Mouse (Mus musculus): ENCODE data around the gene Atrnl1. TPM values are rescaled to one million over a fixed set of nuclear protein-coding genes. Genes with fewer than 3 reads are reported as not detected.
A peak's percentile ranks its signal among the peaks of the same experiment; 100 is the strongest.
"Not testable (repeated sequence)": the region's sequence is repeated elsewhere in the genome, so short reads cannot be mapped to it uniquely, and the experiment has no call there.

The Atrnl1 gene
- polyA plus RNA-seq, 1 experiment from 2014 or later, result 27.9 TPM

DNA sequence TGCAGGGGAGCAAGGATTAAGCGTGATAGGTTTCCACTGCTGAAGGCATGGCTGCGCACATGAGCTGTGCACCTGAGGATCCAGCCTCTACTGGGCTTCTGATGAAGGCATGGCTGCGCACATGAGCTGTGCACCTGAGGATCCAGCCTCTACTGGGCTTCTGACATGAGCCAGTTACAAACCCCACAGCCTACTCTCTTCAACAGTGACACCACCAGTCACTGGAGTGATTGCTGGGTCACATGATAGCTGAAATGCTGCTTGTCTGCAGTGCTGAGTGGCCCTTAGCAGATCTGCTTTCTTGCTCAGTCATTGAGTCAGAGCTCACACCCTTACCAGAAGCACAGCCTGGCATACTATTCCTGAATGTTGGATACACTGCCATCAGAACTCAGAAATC is 68.6 kb downstream of the Atrnl1 start:
- in situ Hi-C loops (cut with MboI; ENCODE audit: low pct_unique_long_range_greater_than_20kb), result no loop called here
- POLR2A ChIA-PET, result no interaction called here
- CTCF ChIA-PET, result interaction anchor here (1.0 to 1.1 kb wide), 2 partner anchors 11 to 16 kb away, joined by 3 read pairs; no protein-coding TSS in a partner anchor
- no peak for ATAC-seq
- H3K27me3 ChIP-seq, result no peaks in the 10 kb centered on the region
- TF ChIP-seq CTCF (IDR thresholded peaks at IDR 0.05), result no peak
- DNase-seq (ENCODE audit: low read depth, low spot score), result no peak

DNA sequence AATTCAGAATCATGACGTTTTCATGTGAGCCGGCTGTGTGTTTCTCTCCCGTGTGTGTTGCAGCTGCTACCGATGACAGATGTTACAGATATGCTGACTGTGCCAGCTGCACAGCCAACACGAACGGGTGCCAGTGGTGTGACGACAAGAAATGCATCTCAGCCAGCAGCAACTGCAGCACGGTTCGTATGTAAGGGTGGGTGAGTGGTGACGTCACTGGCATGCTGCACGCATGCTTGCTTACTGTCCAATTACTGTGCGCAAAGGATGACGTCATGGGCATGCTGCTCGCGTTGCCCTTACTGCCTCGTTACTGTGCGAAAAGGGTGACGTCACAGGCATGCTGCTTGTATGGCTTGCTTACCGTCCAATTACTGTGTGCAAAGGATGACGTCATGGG is 75.8 kb downstream of the Atrnl1 start:
- TF ChIP-seq CTCF (IDR thresholded peaks at IDR 0.05), result no peak
- DNase-seq (ENCODE audit: low read depth, low spot score) (no peak), ATAC-seq (no peak)
- no peaks in the 10 kb centered on the region for H3K27me3 ChIP-seq
- in situ Hi-C loops (cut with MboI; ENCODE audit: low pct_unique_long_range_greater_than_20kb), result no loop called here
- CTCF ChIA-PET, result no interaction called here
- POLR2A ChIA-PET, result no interaction called here

DNA sequence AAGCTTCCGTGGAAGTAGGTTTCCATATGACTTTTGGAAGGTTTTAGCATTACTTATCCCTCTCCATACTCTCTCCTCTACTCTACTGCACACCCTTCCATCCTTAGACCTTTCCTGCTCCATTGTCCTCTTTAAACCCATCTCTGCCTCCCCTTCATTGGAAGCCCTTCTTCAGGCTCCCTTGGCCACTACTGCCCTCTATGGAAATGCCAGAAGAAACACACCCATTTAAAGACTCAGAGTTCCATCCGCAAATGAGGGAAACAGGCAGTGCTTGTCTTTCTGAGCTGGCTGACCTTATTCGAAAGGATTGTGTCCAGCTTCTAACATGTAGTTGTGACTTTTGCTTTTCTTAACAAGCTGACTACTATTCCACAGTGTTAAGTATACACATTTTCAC is 81.7 kb downstream of the Atrnl1 start:
- ATAC-seq (no peak), DNase-seq (ENCODE audit: low read depth, low spot score) (no peak)
- in situ Hi-C loops (cut with MboI; ENCODE audit: low pct_unique_long_range_greater_than_20kb), result no loop called here
- POLR2A ChIA-PET, result no interaction called here
- H3K27me3 ChIP-seq, result no peaks in the 10 kb centered on the region
- CTCF ChIA-PET, result interaction anchor here (1.3 kb wide), 1 partner anchor 14 kb away, joined by 3 read pairs; no protein-coding TSS in a partner anchor
- TF ChIP-seq CTCF (IDR thresholded peaks at IDR 0.05), result peak; percentile 66

DNA sequence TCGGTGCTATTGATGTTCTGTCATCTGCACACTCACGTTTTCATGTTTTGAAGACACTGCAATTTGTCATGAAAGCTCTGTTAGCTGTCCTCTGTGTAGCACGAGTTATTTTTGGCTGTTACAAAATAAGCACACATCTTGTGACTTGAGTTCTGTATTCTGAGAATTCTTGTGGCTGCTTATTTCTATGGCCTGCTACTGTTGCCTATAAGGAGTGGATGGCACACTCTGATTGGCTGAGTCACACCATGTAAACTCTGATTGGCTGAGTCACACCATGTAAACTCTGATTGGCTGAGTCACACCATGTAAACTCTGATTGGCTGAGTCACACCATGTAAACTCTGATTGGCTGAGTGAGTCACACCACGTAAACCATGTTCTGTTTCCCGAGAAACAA is 85.9 kb downstream of the Atrnl1 start:
- CTCF ChIA-PET; DNase-seq (ENCODE audit: low read depth, low spot score); ATAC-seq; POLR2A ChIA-PET; H3K27me3 ChIP-seq; in situ Hi-C loops (cut with MboI; ENCODE audit: low pct_unique_long_range_greater_than_20kb): not testable (repeated sequence)

DNA sequence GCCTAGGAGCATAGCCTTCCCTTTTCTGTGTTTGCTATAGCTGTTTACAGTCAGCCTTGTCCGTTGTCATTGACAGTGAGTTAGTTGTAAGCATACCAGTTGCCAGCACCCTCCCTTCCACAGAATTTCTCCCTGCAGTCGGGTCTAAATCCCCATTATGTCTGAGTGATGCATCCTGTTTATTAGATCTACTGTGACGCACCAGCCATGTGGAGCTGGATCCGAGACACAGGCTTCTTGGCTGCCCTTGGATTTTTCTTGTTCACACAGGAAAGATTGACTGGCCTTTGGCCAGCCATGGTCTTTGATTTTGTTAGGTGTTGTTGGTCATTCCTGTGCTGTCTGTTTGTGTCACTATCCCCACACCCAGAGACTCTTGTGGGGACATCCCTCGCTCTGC is 102.3 kb downstream of the Atrnl1 start:
- H3K27me3 ChIP-seq, result no peaks in the 10 kb centered on the region
- CTCF ChIA-PET, result interaction anchor here (1.1 kb wide), 1 partner anchor 12 kb away, joined by 3 read pairs; no protein-coding TSS in a partner anchor
- DNase-seq (ENCODE audit: low read depth, low spot score), result no peak
- POLR2A ChIA-PET, result no interaction called here
- in situ Hi-C loops (cut with MboI; ENCODE audit: low pct_unique_long_range_greater_than_20kb), result no loop called here
- no peak for TF ChIP-seq CTCF (IDR thresholded peaks at IDR 0.05)
- ATAC-seq, result no peak

DNA sequence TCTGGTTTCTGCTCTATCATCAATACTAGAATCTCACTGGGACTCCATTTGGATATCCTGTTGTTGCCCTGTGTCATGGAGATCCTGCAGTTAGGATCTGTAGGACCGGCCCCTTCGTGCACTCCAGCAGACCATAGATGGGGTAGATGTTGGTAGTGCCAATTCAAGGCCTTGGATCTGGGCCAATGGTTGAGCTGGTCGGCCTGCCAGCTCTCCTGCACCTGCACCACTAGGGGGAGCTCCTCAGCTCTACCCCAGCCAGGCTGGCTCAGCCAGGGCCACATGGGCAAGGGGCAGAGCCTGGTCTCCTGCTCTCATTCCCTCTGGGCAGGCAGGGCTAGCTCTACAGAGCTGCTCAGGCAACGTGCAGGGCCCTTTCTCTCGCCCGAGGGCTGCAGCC is 114.1 kb downstream of the Atrnl1 start:
- DNase-seq (ENCODE audit: low read depth, low spot score) (no peak), ATAC-seq (no peak)
- ChIA-PET CTCF (interaction anchor here (0.7 to 1.1 kb wide), 3 partner anchors 9 to 17 kb away, joined by 3 read pairs; no protein-coding TSS in a partner anchor), POLR2A (no interaction called here)
- no peaks in the 10 kb centered on the region for H3K27me3 ChIP-seq
- peak; percentile 81 for TF ChIP-seq CTCF (IDR thresholded peaks at IDR 0.05)
- in situ Hi-C loops (cut with MboI; ENCODE audit: low pct_unique_long_range_greater_than_20kb), result no loop called here

DNA sequence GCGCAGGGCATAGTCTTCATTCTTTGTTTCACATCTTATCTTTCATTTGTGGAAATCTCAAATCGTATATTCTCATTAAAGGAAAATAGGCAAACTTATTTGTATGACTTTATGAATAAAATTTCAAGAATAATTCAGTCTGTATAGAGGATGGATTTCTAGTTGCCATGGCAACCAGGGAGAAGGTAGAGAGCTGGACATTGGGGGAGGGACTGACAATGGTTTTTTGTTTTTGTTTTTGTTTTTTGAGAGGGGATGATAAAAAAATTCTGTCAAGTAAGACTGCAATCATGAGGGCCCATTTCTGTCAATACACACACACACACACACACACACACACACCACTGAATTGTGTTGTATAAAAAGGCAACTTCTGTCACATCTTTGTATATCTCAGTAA is 114.5 kb downstream of the Atrnl1 start:
- CTCF ChIA-PET, result interaction anchor here (0.7 kb wide), 2 partner anchors 12 to 17 kb away, joined by 3 read pairs; no protein-coding TSS in a partner anchor
- POLR2A ChIA-PET, result no interaction called here
- DNase-seq (ENCODE audit: low read depth, low spot score), result no peak
- no peaks in the 10 kb centered on the region for H3K27me3 ChIP-seq
- ATAC-seq, result no peak
- TF ChIP-seq CTCF (IDR thresholded peaks at IDR 0.05), result no peak
- in situ Hi-C loops (cut with MboI; ENCODE audit: low pct_unique_long_range_greater_than_20kb), result no loop called here

DNA sequence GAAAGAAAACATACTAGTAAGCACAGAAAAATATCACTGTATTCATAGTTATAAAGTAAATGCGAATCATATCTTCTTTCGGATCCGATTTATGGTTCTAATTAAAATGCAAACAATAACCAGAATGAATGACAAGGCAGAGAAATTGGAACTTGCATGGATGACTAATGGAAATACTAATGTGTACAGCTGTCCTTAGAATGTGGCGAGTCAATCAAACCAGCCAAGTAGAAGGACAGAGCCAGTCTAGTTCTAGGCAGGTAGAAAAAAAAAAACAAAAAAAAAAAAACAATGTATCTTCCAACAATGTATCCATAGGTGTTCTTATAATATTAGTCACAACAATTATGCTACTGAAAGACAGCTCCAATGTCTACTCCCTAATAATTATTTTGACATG is 116.2 kb downstream of the Atrnl1 start:
- CTCF ChIA-PET, result no interaction called here
- in situ Hi-C loops (cut with MboI; ENCODE audit: low pct_unique_long_range_greater_than_20kb), result no loop called here
- DNase-seq (ENCODE audit: low read depth, low spot score) (no peak), ATAC-seq (no peak)
- no peaks in the 10 kb centered on the region for H3K27me3 ChIP-seq
- no peak for TF ChIP-seq CTCF (IDR thresholded peaks at IDR 0.05)
- POLR2A ChIA-PET, result interaction anchor here (1.1 kb wide), 1 partner anchor 84 kb away, joined by 3 read pairs; no protein-coding TSS in a partner anchor

DNA sequence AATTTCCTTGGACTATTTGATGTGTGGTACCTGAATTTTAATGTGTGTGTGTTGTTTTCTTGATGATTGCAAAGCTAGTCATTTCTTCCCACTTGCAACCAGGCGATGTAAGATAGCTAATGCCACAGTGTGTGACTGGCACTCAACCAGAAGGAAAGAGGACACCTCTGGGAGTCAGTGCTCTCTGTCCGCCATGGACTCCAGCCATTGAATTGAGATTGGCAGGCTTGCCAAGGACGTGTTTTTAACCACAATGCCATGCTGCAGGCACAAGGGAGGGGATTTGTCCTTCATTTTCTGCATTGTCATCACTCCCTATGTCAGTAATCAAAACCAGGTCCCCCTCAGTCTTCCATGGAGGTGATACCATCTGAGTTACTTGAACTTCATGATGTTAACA is 126.6 kb downstream of the Atrnl1 start:
- in situ Hi-C loops (cut with MboI; ENCODE audit: low pct_unique_long_range_greater_than_20kb), result no loop called here
- no peak for TF ChIP-seq CTCF (IDR thresholded peaks at IDR 0.05)
- CTCF ChIA-PET, result no interaction called here
- no peak for DNase-seq (ENCODE audit: low read depth, low spot score)
- no peaks in the 10 kb centered on the region for H3K27me3 ChIP-seq
- no peak for ATAC-seq
- POLR2A ChIA-PET, result no interaction called here

DNA sequence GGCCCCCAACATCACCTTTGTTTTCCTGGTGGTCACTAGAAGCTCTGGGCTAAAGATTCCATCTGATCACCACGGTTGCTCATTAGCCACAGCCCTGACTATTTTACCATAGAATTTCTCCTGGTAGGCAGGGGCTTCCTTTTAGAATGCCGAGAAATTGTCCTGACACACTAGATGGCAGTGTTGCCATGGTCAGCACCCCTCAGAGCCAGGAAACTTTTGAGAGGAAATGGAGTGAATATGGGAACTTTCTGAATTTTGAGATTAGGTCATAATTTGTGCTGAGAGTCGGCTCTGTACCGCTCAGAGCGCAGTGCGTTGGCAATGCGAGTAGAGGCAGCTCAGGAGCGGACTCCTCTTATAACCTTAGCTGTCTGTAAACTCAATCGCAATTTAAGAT is 134.7 kb downstream of the Atrnl1 start:
- POLR2A ChIA-PET, result no interaction called here
- CTCF ChIA-PET, result interaction anchor here (0.7 to 1.4 kb wide), 4 partner anchors 14 to 88 kb away, joined by 3 to 7 read pairs (median 3); no protein-coding TSS in a partner anchor
- in situ Hi-C loops (cut with MboI; ENCODE audit: low pct_unique_long_range_greater_than_20kb), result loop anchor here (5.0 to 10.0 kb wide), 2 partner anchors 722 to 879 kb away; no protein-coding TSS in a partner anchor
- TF ChIP-seq CTCF (IDR thresholded peaks at IDR 0.05), result peak; percentile 79
- ATAC-seq (no peak), DNase-seq (ENCODE audit: low read depth, low spot score) (no peak)
- no peaks in the 10 kb centered on the region for H3K27me3 ChIP-seq

DNA sequence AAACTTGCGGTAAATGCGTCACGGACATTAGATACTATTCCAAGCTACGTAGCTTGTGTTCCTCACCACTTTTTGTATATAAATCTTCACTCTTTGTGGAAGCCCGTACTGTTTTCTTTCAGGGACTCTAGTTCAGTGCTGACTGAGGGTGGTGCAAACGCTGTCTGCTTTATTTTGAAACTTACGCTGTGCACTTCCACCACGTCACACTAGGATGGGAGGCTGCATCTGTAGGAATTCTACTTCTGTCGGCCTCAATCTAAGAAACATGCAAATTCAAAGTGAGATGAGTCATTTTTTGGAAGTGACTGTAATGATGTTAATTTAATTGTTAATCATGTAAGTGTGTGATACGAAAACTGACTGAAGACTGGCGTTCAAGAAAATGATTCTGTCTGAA is 135.7 kb downstream of the Atrnl1 start:
- DNase-seq (ENCODE audit: low read depth, low spot score) (no peak), ATAC-seq (no peak)
- CTCF ChIA-PET, result interaction anchor here (1.2 kb wide), 1 partner anchor 87 kb away, joined by 3 read pairs; no protein-coding TSS in a partner anchor
- in situ Hi-C loops (cut with MboI; ENCODE audit: low pct_unique_long_range_greater_than_20kb), result loop anchor here (5.0 to 10.0 kb wide), 2 partner anchors 721 to 878 kb away; no protein-coding TSS in a partner anchor
- no peak for TF ChIP-seq CTCF (IDR thresholded peaks at IDR 0.05)
- H3K27me3 ChIP-seq, result no peaks in the 10 kb centered on the region
- POLR2A ChIA-PET, result no interaction called here

DNA sequence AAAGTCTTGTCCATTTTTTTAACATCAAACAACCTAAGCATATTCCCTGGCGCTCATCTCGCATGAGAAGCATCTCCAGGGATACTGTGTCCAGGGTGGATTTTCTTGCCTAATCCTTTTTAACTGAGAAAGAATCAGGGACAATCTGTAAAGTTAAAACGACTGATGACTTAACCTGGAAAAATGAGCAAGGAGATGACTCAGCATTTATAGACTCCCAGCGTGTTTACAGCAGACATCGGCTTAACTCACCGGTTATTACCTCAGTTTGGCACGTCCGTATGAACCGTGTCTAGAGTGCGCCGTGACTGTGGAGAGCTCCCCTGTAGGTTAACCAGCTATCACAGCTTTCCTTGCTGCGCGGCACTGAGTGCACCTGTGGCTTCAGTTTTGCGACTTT is 141.4 kb downstream of the Atrnl1 start:
- CTCF ChIA-PET, result no interaction called here
- in situ Hi-C loops (cut with MboI; ENCODE audit: low pct_unique_long_range_greater_than_20kb), result no loop called here

More for the DNA sequence above, 141.4 kb downstream of the Atrnl1 start:
- DNase-seq (ENCODE audit: low read depth, low spot score) (no peak), ATAC-seq (no peak)
- no peaks in the 10 kb centered on the region for H3K27me3 ChIP-seq
- TF ChIP-seq CTCF (IDR thresholded peaks at IDR 0.05), result no peak
- POLR2A ChIA-PET, result interaction anchor here (0.6 kb wide), 2 partner anchors 492 to 869 kb away, joined by 4 read pairs; no protein-coding TSS in a partner anchor

All from Patski (cell line).